Mouse (Mus musculus) hindbrain, embryonic 14.5 days (tissue): Measurements from ENCODE around the gene Myo3a. TPM values are rescaled to one million over a fixed set of nuclear protein-coding genes. Genes with fewer than 3 reads are reported as not detected.

Source experiments
- ATAC-seq: fragments of 200-750 bp; cut with Nextera tagmentation; 2 replicates; pipeline ENCODE4 v1.8.0; 2017; ENCODE audit warnings: moderate number of reproducible peaks, mild to moderate bottlenecking, moderate TSS enrichment, moderate library complexity; ENCODE audit not compliant: low FRiP score
- DNase-seq: peaks from one replicate; pipeline ENCODE4 v3.0.0-alpha.2; 2015; ENCODE audit warnings: low spot score
- H3K27ac ChIP-seq: fragments of 300-500 bp; sonication (generic); 2 replicates; pipeline ENCODE4 v1.5.1; 2014; ENCODE audit warnings: mild to moderate bottlenecking, moderate library complexity
- H3K27me3 ChIP-seq: fragments of 300-500 bp; sonication (generic); 2 replicates; pipeline ENCODE4 v1.6.1; 2014; ENCODE audit warnings: mild to moderate bottlenecking, low read length, mixed read lengths; ENCODE audit not compliant: control insufficient read depth, insufficient read depth
- H3K36me3 ChIP-seq: fragments of 300-500 bp; sonication (generic); replicated peaks from 2 replicates; pipeline ENCODE4 v1.6.1; 2014; ENCODE audit not compliant: control insufficient read depth, insufficient read depth
- H3K4me1 ChIP-seq: fragments of 300-500 bp; sonication (generic); replicated peaks from 2 replicates; pipeline ENCODE4 v1.6.1; 2014; ENCODE audit warnings: antibody characterized with exemption, low read length, mixed read lengths; ENCODE audit not compliant: control insufficient read depth, insufficient read depth
- H3K4me2 ChIP-seq: fragments of 300-500 bp; sonication (generic); replicated peaks from 2 replicates; pipeline ENCODE4 v1.6.1; 2014; ENCODE audit warnings: mild to moderate bottlenecking, moderate library complexity
- H3K4me3 ChIP-seq: fragments of 300-500 bp; sonication (generic); replicated peaks from 2 replicates; pipeline ENCODE4 v1.5.1; 2014; ENCODE audit warnings: mild to moderate bottlenecking, low read length
- H3K9ac ChIP-seq: fragments of 300-500 bp; sonication (generic); 2 replicates; pipeline ENCODE4 v1.6.1; 2014
- H3K9me3 ChIP-seq: fragments of 300-500 bp; sonication (generic); 2 replicates; pipeline ENCODE4 v1.6.1; 2016; ENCODE audit warnings: low read length; ENCODE audit not compliant: control insufficient read depth
- WGBS: fragments of 180-500 bp; shearing (Covaris S2); extraction: QIAGEN DNeasy Blood & Tissue Kit; methylation state at CpG from one replicate; pipeline ENCODE4 v1.1.7; 2014; 5-methylcytosine and 5-hydroxymethylcytosine counted together
- polyA plus RNA-seq: library from polyadenylated mRNA; unstranded; fragments of >200 nt; fragmentation: Nextera tagmentation; extraction: Ambion mirVana; gene quantifications from 2 replicates; pipeline ENCODE4 v1.2.1, GENCODE M21; 2014

Myo3a gene
- 0.37 TPM in 1 of 2 replicates, not detected in the other for polyA plus RNA-seq

DNA sequence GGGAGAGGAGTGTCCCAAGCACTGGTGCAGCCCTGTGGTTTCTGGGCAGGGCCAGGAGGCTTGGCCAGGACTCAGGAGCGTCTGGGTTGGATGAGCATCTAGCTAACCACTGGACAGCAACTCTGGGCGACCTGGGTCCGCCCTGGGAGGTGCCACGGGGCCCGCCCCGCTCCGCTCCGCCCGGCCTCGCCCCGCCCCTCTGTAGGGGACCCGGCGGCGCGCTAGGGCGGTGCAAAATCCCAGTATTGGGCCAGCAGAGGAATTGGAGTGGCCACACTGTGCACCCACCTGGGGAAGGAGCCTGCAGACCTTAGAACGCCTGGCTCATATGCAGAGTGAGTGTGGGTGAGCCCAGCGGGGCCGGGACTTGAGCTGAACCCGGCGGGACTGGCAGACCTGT, at the start of gene Myo3a:
TSS of gene Myo3a (plus strand) at position 196 of the 400 bp plus-strand sequence.
- Histone ChIP-seq H3K4me1 (no peaks in the 10 kb centered on the region), H3K4me3 (no peak within 1 kb of the TSS; the same call in 1 of the 2 replicates), H3K9ac (peak within 1 kb of the TSS; percentile 26), H3K36me3 (no peaks in the 10 kb centered on the region), H3K9me3 (no peaks in the 10 kb centered on the region), H3K27me3 (no peaks in the 10 kb centered on the region), H3K4me2 (peak within 1 kb of the TSS; percentile 48), H3K27ac (no peak within 1 kb of the TSS)
- peak; percentile 64 for ATAC-seq
- no peak for DNase-seq
- 2% methylated on average over 19 of the region's 21 CpGs for WGBS

DNA sequence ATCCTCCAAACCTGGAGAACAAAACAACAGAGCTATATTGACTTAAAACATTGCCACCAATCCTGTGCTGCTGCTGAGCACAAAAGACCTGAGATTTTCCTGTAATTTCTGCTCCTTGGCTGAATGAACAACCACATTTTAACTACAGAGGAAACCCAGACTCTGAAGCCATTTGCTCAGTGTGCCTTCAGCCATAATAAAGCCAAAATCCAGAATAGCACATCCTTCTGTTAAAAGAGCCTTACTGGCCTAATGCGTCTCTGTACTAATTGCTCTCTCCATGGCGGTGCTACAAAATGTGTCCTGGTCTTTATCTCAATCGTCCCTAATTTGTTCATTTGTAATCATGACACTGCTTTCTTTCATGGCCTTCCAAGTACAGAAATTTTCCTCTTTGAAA, 23.2 kb downstream of the Myo3a start:
- 0 out of 2 replicates have a peak overlapping the region, but pooled peaks have one; percentile 32 for H3K27ac ChIP-seq
- no peaks in the 10 kb centered on the region for H3K36me3 ChIP-seq
- H3K9me3 ChIP-seq = no peaks in the 10 kb centered on the region
- H3K4me3 ChIP-seq = no peak overlapping the region
- H3K4me1 ChIP-seq = no peaks in the 10 kb centered on the region
- DNase-seq = peak; percentile 23
- WGBS = 64% methylated on average over 3 of the region's 3 CpGs
- no peak; the same call in 1 of the 2 replicates for ATAC-seq
- H3K4me2 ChIP-seq = no peak overlapping the region
- no peak overlapping the region for H3K9ac ChIP-seq
- no peaks in the 10 kb centered on the region for H3K27me3 ChIP-seq

DNA sequence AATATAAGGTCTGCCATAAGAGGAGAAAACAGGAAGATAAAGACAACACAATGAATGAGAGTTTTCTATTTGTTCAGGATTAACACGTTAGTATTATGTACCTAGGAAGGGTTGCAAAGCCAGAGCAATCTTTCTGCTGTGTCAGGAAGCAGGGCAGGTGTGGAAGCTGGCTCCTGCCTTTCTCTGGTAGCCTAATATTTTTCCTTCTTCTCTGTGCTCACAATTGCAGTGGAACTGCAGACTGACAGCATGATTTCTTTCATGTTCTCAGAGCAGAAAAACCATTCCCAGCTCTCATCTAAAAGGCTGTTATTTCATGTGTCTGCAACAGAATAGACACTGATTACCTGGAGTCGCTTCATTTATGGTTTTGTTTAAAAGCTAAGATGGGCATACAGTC, 23.7 kb downstream of the Myo3a start:
- no peak overlapping the region for H3K9ac ChIP-seq
- no peaks in the 10 kb centered on the region for H3K4me1 ChIP-seq
- no peak overlapping the region for H3K4me3 ChIP-seq
- DNase-seq (no peak), ATAC-seq (no peak)
- no peaks in the 10 kb centered on the region for H3K27me3 ChIP-seq
- no peak overlapping the region for H3K4me2 ChIP-seq
- 67% methylated on average over 2 of the region's 2 CpGs for WGBS
- peak overlapping the region; percentile 54 for H3K27ac ChIP-seq
- H3K36me3 ChIP-seq = no peaks in the 10 kb centered on the region
- no peaks in the 10 kb centered on the region for H3K9me3 ChIP-seq

DNA sequence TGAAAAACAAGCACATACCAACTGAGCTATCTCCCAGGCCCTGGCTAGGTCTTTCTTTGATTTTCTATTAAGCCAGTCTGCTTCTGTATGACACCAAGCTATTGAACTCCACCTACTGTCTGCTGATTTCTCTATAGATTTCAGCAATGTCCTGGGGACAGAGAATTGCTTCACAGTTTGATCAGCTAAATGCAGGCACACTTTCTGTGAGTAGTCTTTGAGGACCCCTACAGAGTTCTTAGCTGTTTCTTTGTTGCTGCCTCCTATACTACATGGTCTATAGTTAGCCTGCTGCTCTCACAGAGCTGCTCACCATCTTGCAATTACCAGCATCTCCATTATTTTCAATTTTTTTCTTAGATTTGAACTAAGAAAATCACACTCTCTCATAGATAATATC, 28.3 kb downstream of the Myo3a start:
- DNase-seq = no peak

DNA sequence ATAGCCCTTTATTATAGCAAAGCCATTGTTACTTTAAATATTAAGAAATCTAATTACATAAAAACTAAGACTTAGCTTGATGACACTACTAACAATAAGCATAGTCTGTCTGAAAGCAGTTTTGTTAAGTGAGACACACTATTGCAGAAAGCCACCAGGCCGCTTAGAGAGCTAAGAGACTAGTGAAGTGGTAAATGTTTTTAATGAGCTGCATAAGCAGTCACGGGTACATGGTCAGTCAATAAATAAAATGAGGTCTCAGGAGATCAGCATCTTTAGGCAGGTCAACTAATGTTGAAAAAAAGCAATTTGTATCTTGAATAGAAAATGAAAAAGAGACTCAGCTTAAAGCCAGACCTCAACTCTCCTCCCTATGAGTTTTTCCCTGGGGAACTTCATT, 44.3 kb downstream of the Myo3a start:
- Histone ChIP-seq H3K27me3 (no peaks in the 10 kb centered on the region), H3K36me3 (no peaks in the 10 kb centered on the region), H3K4me1 (no peaks in the 10 kb centered on the region), H3K4me3 (no peak overlapping the region), H3K4me2 (no peak overlapping the region), H3K9me3 (no peaks in the 10 kb centered on the region), H3K9ac (no peak overlapping the region), H3K27ac (no peak overlapping the region)
- 59% methylated on average over 2 of the region's 2 CpGs for WGBS
- DNase-seq = no peak
- ATAC-seq = no peak

More for the DNA sequence above, 28.3 kb downstream of the Myo3a start:
- Histone ChIP-seq H3K36me3 (no peaks in the 10 kb centered on the region), H3K4me1 (no peaks in the 10 kb centered on the region), H3K4me2 (no peak overlapping the region), H3K9me3 (no peaks in the 10 kb centered on the region), H3K27me3 (no peaks in the 10 kb centered on the region), H3K9ac (no peak overlapping the region), H3K27ac (no peak overlapping the region), H3K4me3 (no peak overlapping the region)
- no peak for ATAC-seq

DNA sequence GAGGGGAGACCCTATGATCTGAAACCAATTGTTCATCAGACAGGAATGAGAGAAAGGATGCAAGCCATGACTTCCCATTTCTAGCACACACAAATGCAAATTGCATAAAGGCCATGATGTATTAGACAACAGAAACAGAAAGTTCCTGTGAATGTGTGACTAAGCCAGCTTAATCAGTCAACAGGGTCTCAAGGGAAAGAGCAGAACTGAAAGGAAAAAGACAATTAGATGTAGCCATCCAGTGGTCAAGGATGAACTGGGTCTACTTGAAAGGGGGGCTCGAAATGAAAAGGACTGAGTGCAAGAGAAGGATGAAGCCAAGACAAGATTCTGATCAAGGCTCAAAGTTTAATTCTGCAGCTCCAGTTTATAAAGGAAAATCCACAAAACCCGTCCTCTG, 58.1 kb downstream of the Myo3a start:
- Histone ChIP-seq H3K9me3 (no peaks in the 10 kb centered on the region), H3K4me1 (no peaks in the 10 kb centered on the region), H3K27me3 (no peaks in the 10 kb centered on the region), H3K4me3 (no peak overlapping the region), H3K4me2 (no peak overlapping the region), H3K27ac (no peak overlapping the region), H3K9ac (no peak overlapping the region), H3K36me3 (no peaks in the 10 kb centered on the region)
- 59% methylated on average over 2 of the region's 2 CpGs for WGBS
- DNase-seq (no peak), ATAC-seq (no peak)

DNA sequence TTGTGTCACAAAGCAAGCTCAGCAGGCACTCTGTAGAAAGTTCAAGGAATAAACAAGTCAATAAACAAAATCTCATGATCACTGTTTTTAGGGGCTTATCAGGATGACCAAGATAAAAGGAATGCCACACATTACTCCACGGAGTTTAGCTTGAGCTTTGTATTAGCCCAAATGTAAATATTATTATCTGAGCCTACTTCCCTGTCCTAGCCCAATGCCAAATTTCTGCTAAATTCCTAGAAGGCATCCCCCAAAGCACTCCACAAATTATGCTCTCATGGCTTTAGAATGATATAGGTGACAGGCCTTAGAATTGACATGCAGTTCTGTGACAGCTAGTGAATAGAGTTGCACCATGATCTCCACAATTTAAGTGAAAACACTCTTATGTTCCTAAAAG, 58.5 kb downstream of the Myo3a start:
- Histone ChIP-seq H3K27me3 (no peaks in the 10 kb centered on the region), H3K4me1 (no peaks in the 10 kb centered on the region), H3K4me3 (no peak overlapping the region), H3K9me3 (no peaks in the 10 kb centered on the region), H3K27ac (no peak overlapping the region), H3K36me3 (no peaks in the 10 kb centered on the region), H3K4me2 (no peak overlapping the region), H3K9ac (no peak overlapping the region)
- WGBS = 67% methylated on average over 1 of the region's 1 CpGs
- ATAC-seq = no peak
- DNase-seq = no peak

DNA sequence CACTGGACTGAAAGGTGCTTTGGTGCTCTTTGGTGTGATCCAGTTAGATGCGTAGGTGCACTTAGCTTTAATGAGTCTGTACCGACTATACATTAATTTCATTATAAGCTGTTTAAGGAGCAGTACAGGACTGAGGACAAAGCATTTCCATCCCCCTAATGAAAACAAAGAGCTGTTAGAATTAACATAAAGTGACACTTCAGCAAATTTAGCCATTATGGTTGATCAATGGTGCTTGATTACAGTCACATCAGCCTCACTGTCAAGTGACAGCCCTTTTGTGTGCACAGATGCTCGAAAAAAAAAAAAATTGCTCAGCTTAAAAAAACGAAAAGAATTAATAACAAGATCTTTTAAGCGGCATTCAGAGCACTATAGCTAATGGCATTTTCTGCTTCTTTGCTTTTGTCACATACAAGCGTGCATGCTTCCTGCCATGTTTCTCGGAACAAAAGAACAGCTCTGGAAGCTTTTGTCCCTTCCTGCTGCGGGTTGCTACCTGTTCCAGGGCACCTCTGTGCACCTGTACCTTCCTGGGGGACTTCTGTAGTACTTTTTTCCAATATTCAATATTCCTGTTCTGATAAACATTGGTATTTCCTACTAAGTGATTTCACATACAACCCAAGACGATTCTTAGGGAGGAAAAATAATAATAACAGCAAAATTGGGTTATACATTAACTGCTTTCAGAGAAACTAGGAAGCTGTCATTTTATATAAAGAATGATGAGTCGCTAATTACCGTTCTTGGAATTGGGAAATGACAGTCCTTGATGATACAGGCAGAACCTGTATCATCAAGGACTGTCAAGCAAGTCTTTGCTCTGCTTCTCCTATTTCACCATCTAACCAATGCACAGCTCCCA, 66.5 kb downstream of the Myo3a start:
- H3K36me3 ChIP-seq = no peaks in the 10 kb centered on the region
- no peak overlapping the region for H3K4me3 ChIP-seq
- peak overlapping the region; percentile 22; the same call in 1 of the 2 replicates for H3K9ac ChIP-seq
- H3K9me3 ChIP-seq = no peaks in the 10 kb centered on the region
- no peaks in the 10 kb centered on the region for H3K27me3 ChIP-seq
- peaks cover 9% of the 10 kb centered on the region for H3K4me1 ChIP-seq
- H3K27ac ChIP-seq = peak overlapping the region; percentile 84
- DNase-seq (peak; percentile 71), ATAC-seq (peak; percentile 81)
- H3K4me2 ChIP-seq = peak overlapping the region; percentile 22
- 30% methylated on average over 11 of the region's 11 CpGs for WGBS

DNA sequence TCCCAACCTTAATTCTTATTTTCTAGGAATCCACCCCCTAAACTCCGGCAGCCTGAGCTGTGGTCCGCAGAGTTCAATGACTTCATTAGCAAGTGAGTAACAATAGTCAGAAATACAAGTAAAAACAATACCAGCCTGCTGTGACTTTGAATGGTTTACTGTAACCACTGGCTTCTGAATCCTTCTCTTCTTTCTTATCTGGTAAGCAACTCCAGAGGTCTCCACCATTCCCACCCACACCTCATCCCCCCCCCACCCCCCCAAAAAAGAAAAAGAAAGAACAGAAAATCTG, 67.1 kb downstream of the Myo3a start:
- ATAC-seq = no peak
- no peaks in the 10 kb centered on the region for H3K9me3 ChIP-seq
- no peaks in the 10 kb centered on the region for H3K27me3 ChIP-seq
- WGBS = 9% methylated on average over 2 of the region's 2 CpGs
- no peak for DNase-seq
- H3K4me1 ChIP-seq = peaks cover 9% of the 10 kb centered on the region
- peak overlapping the region; percentile 22; the same call in 1 of the 2 replicates for H3K4me2 ChIP-seq
- H3K27ac ChIP-seq = peak overlapping the region; percentile 84
- no peaks in the 10 kb centered on the region for H3K36me3 ChIP-seq
- H3K9ac ChIP-seq = no peak overlapping the region
- no peak overlapping the region for H3K4me3 ChIP-seq
